Mouse (Mus musculus) spleen, embryonic (tissue): Measurements from ENCODE around the gene Ebpl.

ENCODE experiments used
- CTCF ChIA-PET: fragments of 350-600 bp; sonication (Branson Sonifier 250); formaldehyde crosslinking; loops from one replicate; lab custom pipeline; 2022; lab: Charles Lee

Ebpl gene

GRCm38 (mm10) chr14:61360131-61360980 lies at the start of gene Ebpl:
Gene Ebpl (minus strand): TSS chr14:61360439.
- CTCF ChIA-PET, result no interaction called here

- CTCF ChIA-PET, result no interaction called here
Measured at GRCm38 (mm10) chr14:61410020-61410419, 49.8 kb upstream of the Ebpl start.

- CTCF ChIA-PET, result no interaction called here
Measured at GRCm38 (mm10) chr14:61407055-61407454, 46.8 kb upstream of the Ebpl start.

GRCm38 (mm10) chr14:61405761-61406160 lies 45.5 kb upstream of the Ebpl start:
- CTCF ChIA-PET, result no interaction called here

GRCm38 (mm10) chr14:61404941-61405340 lies 44.7 kb upstream of the Ebpl start:
- CTCF ChIA-PET, result no interaction called here

- CTCF ChIA-PET, result no interaction called here
Measured at GRCm38 (mm10) chr14:61394745-61395144, 34.5 kb upstream of the Ebpl start.

GRCm38 (mm10) chr14:61390586-61390985 lies 30.3 kb upstream of the Ebpl start:
- CTCF ChIA-PET, result interaction anchor here (0.9 kb wide), 1 partner anchor 43 kb away, joined by 3 read pairs; no protein-coding TSS in a partner anchor

GRCm38 (mm10) chr14:61367290-61367689 lies 7.1 kb upstream of the Ebpl start:
- CTCF ChIA-PET, result no interaction called here

GRCm38 (mm10) chr14:61364656-61365055 lies 4.4 kb upstream of the Ebpl start:
- CTCF ChIA-PET, result no interaction called here

- CTCF ChIA-PET, result no interaction called here
Measured at GRCm38 (mm10) chr14:61363734-61364133, 3.5 kb upstream of the Ebpl start.

- CTCF ChIA-PET, result no interaction called here
Measured at GRCm38 (mm10) chr14:61362268-61362667, 2.0 kb upstream of the Ebpl start.

- CTCF ChIA-PET, result no interaction called here
Measured at GRCm38 (mm10) chr14:61360981-61361511, 807 bp upstream of the Ebpl start.

- CTCF ChIA-PET, result no interaction called here
Measured at GRCm38 (mm10) chr14:61354251-61355235, 5.7 kb downstream of the Ebpl start.

- CTCF ChIA-PET, result no interaction called here
Measured at GRCm38 (mm10) chr14:61350808-61351207, 9.4 kb downstream of the Ebpl start.

GRCm38 (mm10) chr14:61349876-61350275 lies 10.4 kb downstream of the Ebpl start:
- CTCF ChIA-PET, result no interaction called here

- CTCF ChIA-PET, result interaction anchor here (1.1 kb wide), 1 partner anchor 43 kb away, joined by 3 read pairs; no protein-coding TSS in a partner anchor
Measured at GRCm38 (mm10) chr14:61346827-61347698, 13.2 kb downstream of the Ebpl start.

GRCm38 (mm10) chr14:61344590-61344989 lies 15.6 kb downstream of the Ebpl start:
- CTCF ChIA-PET, result no interaction called here

GRCm38 (mm10) chr14:61339381-61339780 lies 20.9 kb downstream of the Ebpl start:
- CTCF ChIA-PET, result no interaction called here

GRCm38 (mm10) chr14:61330996-61331561 lies 29.2 kb downstream of the Ebpl start:
- CTCF ChIA-PET, result interaction anchor here (0.6 to 1.6 kb wide), 7 partner anchors 11 to 616 kb away, joined by 3 to 11 read pairs (median 3); no protein-coding TSS in a partner anchor

GRCm38 (mm10) chr14:61330591-61330990 lies 29.6 kb downstream of the Ebpl start:
- CTCF ChIA-PET, result interaction anchor here (0.6 to 1.6 kb wide), 5 partner anchors 12 to 167 kb away, joined by 3 to 11 read pairs (median 4); no protein-coding TSS in a partner anchor
